Mouse (Mus musculus) c-Kit-positive CD71-positive TER-119-positive erythroid progenitor cells, embryonic 14.5 days (primary cell): ENCODE results near the gene Dcst1.

Source experiments
- DNase-seq: peaks from one replicate; pipeline ENCODE4 v3.0.0-alpha.2; 2013; ENCODE audit warnings: low spot score

Gene Dcst1

GRCm38 (mm10) chr3:89308089-89308488, 57.0 kb downstream of the Dcst1 start:
- peak; percentile 53 for DNase-seq

- DNase-seq: no peak
These were observed 59.3 kb downstream of the Dcst1 start for GRCm38 (mm10) chr3:89305551-89306325.

- DNase-seq: no peak
These were observed 59.9 kb downstream of the Dcst1 start for GRCm38 (mm10) chr3:89305105-89305504.

- DNase-seq: no peak
These were observed 60.6 kb downstream of the Dcst1 start for GRCm38 (mm10) chr3:89304440-89304839.

GRCm38 (mm10) chr3:89300514-89300913, 64.5 kb downstream of the Dcst1 start:
- DNase-seq: no peak
